Mouse (Mus musculus) kidney, embryonic 14.5 days (tissue): Measurements from ENCODE around the gene Dock6. TPM values are rescaled to one million over a fixed set of nuclear protein-coding genes. Genes with fewer than 3 reads are reported as not detected.
"Not testable (repeated sequence)": the region's sequence is repeated elsewhere in the genome, so short reads cannot be mapped to it uniquely, and the experiment has no call there.

Experiments used
- ATAC-seq: fragments of 200-750 bp; cut with Nextera tagmentation; 2 replicates; pipeline ENCODE4 v1.8.0; 2017; ENCODE audit warnings: moderate number of reproducible peaks, mild to moderate bottlenecking, moderate TSS enrichment, moderate library complexity; ENCODE audit not compliant: low FRiP score, low TSS enrichment
- H3K27ac ChIP-seq: fragments of 300-500 bp; sonication (generic); 2 replicates; pipeline ENCODE4 v1.5.1; 2014; ENCODE audit warnings: low read depth, mild to moderate bottlenecking, low read length, moderate library complexity, mixed read lengths
- H3K27me3 ChIP-seq: fragments of 300-500 bp; sonication (generic); 2 replicates; pipeline ENCODE4 v1.6.1; 2014; ENCODE audit warnings: mild to moderate bottlenecking, low read length; ENCODE audit not compliant: control insufficient read depth, insufficient read depth
- H3K36me3 ChIP-seq: fragments of 300-500 bp; sonication (generic); 2 replicates; pipeline ENCODE4 v1.6.1; 2014; ENCODE audit warnings: low read length, mixed read lengths; ENCODE audit not compliant: control insufficient read depth, insufficient read depth
- H3K4me1 ChIP-seq: fragments of 300-500 bp; sonication (generic); 2 replicates; pipeline ENCODE4 v1.6.1; 2014; ENCODE audit warnings: low read length, mixed read lengths; ENCODE audit not compliant: control insufficient read depth, insufficient read depth
- H3K4me2 ChIP-seq: fragments of 300-500 bp; sonication (generic); replicated peaks from 2 replicates; pipeline ENCODE4 v1.6.1; 2014; ENCODE audit warnings: low read depth, mild to moderate bottlenecking, low read length
- H3K4me3 ChIP-seq: fragments of 300-500 bp; sonication (generic); 2 replicates; pipeline ENCODE4 v1.5.1; 2014; ENCODE audit warnings: mild to moderate bottlenecking, low read length
- H3K9ac ChIP-seq: fragments of 300-500 bp; sonication (generic); 2 replicates; pipeline ENCODE4 v1.6.1; 2014; ENCODE audit warnings: low read depth, mild to moderate bottlenecking, low read length, moderate library complexity
- H3K9me3 ChIP-seq: fragments of 300-500 bp; sonication (generic); 2 replicates; pipeline ENCODE4 v1.6.1; 2016; ENCODE audit warnings: low read length; ENCODE audit not compliant: control insufficient read depth
- WGBS: fragments of 180-500 bp; shearing (Covaris S2); extraction: QIAGEN DNeasy Blood & Tissue Kit; methylation state at CpG from one replicate; pipeline ENCODE4 v1.1.7; 2014; 5-methylcytosine and 5-hydroxymethylcytosine counted together
- polyA plus RNA-seq: library from polyadenylated mRNA; unstranded; fragments of >200 nt; fragmentation: Nextera tagmentation; extraction: Ambion mirVana; gene quantifications from 2 replicates; pipeline ENCODE4 v1.2.1, GENCODE M21; 2014

Gene Dock6
- polyA plus RNA-seq, 1 experiment from 2014 or later: 39.7 TPM

DNA sequence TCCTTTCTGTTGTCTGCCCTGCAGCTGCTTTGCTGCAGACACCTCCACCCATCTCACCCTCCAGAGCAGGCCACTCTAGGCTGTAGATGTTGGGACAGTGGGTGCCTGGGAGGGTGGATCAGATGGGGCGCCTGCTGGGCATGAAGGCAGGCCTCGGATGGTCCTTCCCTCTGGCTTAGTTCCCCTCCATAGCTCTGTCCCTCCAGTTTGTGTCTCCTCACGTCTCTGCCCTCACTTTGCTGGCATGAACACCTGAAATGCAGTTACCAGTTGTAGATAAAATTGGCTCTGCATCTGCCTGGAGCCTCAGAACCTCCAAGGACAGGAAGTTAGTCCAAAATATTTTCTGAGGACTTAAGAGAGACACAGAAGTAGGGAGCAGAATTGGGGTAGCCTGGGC lies 55.5 kb downstream of the Dock6 start:
- H3K9ac ChIP-seq: peak overlapping the region; percentile 2; the same call in 1 of the 2 replicates
- H3K9me3 ChIP-seq: no peaks in the 10 kb centered on the region
- H3K27ac ChIP-seq: peak overlapping the region; percentile 96; the same call in 1 of the 2 replicates
- H3K4me2 ChIP-seq: peak overlapping the region; percentile 63
- no peaks in the 10 kb centered on the region for H3K27me3 ChIP-seq
- peak overlapping the region; percentile 88; the same call in 1 of the 2 replicates for H3K4me3 ChIP-seq
- 67% methylated on average over 3 of the region's 3 CpGs for WGBS
- ATAC-seq: no peak
- H3K36me3 ChIP-seq: peaks cover 43% of the 10 kb centered on the region
- peaks cover 26% of the 10 kb centered on the region for H3K4me1 ChIP-seq

DNA sequence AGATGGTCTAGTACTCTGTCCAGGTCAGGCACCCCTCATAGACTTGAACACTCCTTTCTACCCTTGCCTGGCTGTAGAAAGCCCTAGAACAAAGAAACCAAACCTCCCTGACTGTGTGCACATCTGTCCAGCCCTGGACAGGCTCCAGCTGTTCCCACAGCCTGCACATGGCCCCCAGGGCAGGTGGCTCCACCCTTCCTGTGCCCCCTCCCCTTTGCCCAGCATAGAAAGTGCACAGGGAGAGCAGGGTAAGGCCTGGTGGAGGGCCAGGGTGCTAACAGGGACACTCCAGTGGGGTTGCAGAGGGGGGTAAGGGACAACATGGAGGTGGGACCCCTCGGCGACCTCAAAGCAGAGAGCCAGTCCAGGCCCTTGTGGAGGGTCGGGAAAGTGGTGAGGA lies 56.2 kb downstream of the Dock6 start:
- peaks cover 45% of the 10 kb centered on the region for H3K36me3 ChIP-seq
- peak; percentile 19; the same call in 1 of the 2 replicates for ATAC-seq
- H3K4me1 ChIP-seq: peaks cover 26% of the 10 kb centered on the region
- H3K27ac ChIP-seq: peak overlapping the region; percentile 53
- H3K9ac ChIP-seq: peak overlapping the region; percentile 52
- 42% methylated on average over 3 of the region's 3 CpGs for WGBS
- no peaks in the 10 kb centered on the region for H3K27me3 ChIP-seq
- no peaks in the 10 kb centered on the region for H3K9me3 ChIP-seq
- H3K4me2 ChIP-seq: peak overlapping the region; percentile 63
- H3K4me3 ChIP-seq: peak overlapping the region; percentile 88; the same call in 1 of the 2 replicates

DNA sequence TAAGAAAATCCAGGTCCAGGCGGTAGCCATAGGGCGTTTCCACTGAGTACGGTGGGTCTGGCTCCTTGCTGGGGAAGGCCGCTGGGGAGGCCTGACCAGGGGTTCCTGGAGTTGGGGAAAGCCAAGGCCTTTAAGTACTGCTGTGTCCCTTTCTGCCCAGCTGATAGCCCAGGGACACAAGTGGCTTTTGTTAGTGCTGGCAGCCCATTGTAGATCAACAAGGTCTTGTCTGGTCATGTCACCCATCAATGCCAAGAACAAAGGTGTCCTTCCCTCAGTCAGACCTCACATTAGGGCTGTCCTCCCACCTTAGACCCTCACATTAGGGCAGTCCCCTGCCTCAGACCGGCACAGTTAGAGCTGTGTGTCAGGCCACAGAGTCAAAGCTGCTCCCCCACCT lies 56.9 kb downstream of the Dock6 start:
- no peak for ATAC-seq
- peak overlapping the region; percentile 52; the same call in 1 of the 2 replicates for H3K9ac ChIP-seq
- no peaks in the 10 kb centered on the region for H3K27me3 ChIP-seq
- H3K4me3 ChIP-seq: peak overlapping the region; percentile 88; the same call in 1 of the 2 replicates
- WGBS: 74% methylated on average over 5 of the region's 5 CpGs
- H3K4me2 ChIP-seq: peak overlapping the region; percentile 63
- H3K36me3 ChIP-seq: peaks cover 51% of the 10 kb centered on the region
- H3K9me3 ChIP-seq: no peaks in the 10 kb centered on the region
- peaks cover 26% of the 10 kb centered on the region for H3K4me1 ChIP-seq
- H3K27ac ChIP-seq: peak overlapping the region; percentile 53; the same call in 1 of the 2 replicates

DNA sequence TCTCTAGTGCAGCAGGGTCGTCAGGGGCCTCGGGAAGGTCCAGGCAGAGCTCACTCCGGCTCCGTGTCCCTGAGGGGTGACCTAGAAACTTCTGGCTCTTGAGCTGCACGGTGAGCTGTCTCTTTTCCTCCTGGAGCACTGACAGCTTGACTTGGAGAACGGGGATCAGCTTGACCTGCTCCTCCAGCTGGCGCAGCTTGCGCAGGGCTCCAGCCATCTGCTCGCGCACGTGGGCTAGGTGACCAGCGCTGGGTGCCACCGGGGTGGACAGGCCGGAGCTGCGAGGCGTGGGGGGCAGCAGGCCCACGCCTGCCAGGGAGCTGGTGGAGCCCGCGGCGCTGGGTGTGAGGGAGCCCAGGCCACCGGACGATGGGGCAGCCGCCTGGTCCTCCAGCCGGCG lies 57.5 kb downstream of the Dock6 start:
- 94% methylated on average over 25 of the region's 25 CpGs for WGBS
- Histone ChIP-seq H3K36me3 (peaks cover 54% of the 10 kb centered on the region), H3K27me3 (no peaks in the 10 kb centered on the region), H3K4me1 (peaks cover 26% of the 10 kb centered on the region), H3K9ac (no peak overlapping the region), H3K27ac (no peak overlapping the region), H3K4me2 (no peak overlapping the region), H3K9me3 (no peaks in the 10 kb centered on the region), H3K4me3 (no peak overlapping the region)
- no peak for ATAC-seq

DNA sequence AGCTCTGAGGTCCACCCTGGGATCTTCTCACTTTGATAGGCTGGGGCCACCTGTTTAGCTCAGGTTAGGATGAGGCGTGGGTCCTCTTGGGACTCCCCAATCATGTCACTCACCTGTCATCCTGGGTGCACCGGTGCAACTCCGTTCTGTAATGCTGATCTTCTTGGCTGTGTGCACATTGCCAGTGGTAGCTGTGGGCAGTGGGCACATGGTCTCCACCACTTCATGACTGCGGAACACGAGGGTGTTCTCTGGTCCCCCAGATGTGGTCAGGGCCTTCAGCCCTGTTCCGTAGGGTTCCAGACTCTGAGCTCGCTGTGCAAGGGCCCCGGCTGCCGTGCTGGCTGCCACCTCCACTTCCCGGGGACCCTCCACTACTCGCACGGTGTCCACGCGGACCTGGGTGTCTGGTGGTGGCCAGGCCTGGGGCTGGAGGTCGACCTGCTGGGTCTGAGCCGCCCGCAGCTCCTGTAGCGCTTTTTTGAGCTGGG lies 58.0 kb downstream of the Dock6 start:
- H3K4me2 ChIP-seq: no peak overlapping the region
- no peak overlapping the region for H3K9ac ChIP-seq
- peaks cover 26% of the 10 kb centered on the region for H3K4me1 ChIP-seq
- no peaks in the 10 kb centered on the region for H3K27me3 ChIP-seq
- ATAC-seq: no peak
- H3K27ac ChIP-seq: no peak overlapping the region
- WGBS: 95% methylated on average over 18 of the region's 18 CpGs
- H3K9me3 ChIP-seq: no peaks in the 10 kb centered on the region
- no peak overlapping the region for H3K4me3 ChIP-seq
- peaks cover 57% of the 10 kb centered on the region for H3K36me3 ChIP-seq

DNA sequence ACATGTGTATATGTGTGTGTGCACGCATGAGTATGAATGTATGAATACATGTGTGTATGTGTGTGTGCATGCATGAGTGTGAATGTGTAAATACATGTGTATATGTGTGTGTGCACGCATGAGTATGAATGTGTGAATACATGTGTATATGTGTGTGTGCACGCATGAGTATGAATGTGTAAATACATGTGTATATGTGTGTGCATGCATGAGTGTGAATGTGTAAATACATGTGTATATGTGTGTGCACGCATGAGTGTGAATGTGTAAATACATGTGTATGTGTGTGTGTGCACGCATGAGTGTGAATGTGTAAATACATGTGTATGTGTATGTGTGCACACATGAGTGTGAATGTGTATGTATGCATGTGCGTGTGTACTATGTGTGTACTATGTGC lies 58.9 kb downstream of the Dock6 start:
- 98% methylated on average over 6 of the region's 6 CpGs for WGBS
- not testable (repeated sequence) for ATAC-seq, H3K27ac ChIP-seq, H3K27me3 ChIP-seq, H3K9me3 ChIP-seq, H3K4me2 ChIP-seq, H3K4me3 ChIP-seq, H3K9ac ChIP-seq
- Histone ChIP-seq H3K4me1 (peaks cover 26% of the 10 kb centered on the region), H3K36me3 (peaks cover 63% of the 10 kb centered on the region)

DNA sequence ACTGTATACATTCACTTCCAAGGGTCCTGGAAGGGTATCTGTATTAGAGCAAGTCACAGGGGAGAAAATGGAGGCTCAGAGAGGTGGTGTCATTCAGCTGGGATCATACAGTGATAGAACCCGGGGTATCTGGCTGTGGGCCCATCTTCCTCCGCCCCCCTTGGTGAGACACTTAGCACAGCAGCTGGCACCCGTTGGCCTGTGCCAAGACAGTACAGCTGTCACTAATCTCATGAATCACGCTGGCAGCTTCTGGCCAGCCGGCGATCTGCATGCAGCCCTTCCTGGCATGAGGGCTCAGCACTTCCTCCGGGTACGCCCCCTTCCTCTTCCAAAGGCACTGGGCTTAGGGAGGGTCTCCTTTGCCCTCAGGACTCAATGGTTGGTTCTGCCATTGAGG lies 59.8 kb downstream of the Dock6 start:
- Histone ChIP-seq H3K36me3 (peaks cover 72% of the 10 kb centered on the region), H3K27me3 (no peaks in the 10 kb centered on the region), H3K4me3 (peak overlapping the region; percentile 6; the same call in 1 of the 2 replicates), H3K9ac (no peak overlapping the region; the same call in 1 of the 2 replicates), H3K9me3 (no peaks in the 10 kb centered on the region), H3K27ac (no peak overlapping the region), H3K4me1 (peaks cover 28% of the 10 kb centered on the region), H3K4me2 (peak overlapping the region; percentile 15; the same call in 1 of the 2 replicates)
- ATAC-seq: no peak
- 28% methylated on average over 8 of the region's 8 CpGs for WGBS

DNA sequence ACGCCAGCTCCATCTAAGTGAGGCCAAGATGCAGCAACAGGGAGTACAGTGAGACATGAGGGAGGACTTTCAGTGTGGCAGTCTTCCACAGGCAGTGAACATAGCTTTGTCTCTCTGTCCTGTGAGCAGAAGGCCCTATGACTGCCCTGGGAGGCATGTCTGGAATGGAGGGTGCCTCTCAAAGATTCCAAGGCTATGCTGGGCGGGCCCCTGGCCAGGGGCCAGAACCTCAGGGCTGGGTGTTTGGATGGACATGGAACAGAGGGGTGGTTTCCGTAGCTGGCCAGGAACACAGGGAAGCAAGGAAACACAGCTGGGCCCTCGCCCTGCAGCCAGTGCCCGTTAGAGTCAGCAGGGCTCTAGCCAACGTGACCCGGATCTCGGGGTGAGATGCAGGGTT lies 60.6 kb downstream of the Dock6 start:
- ATAC-seq: no peak
- H3K9me3 ChIP-seq: no peaks in the 10 kb centered on the region
- no peak overlapping the region for H3K4me2 ChIP-seq
- peaks cover 76% of the 10 kb centered on the region for H3K36me3 ChIP-seq
- H3K27me3 ChIP-seq: no peaks in the 10 kb centered on the region
- no peak overlapping the region for H3K9ac ChIP-seq
- no peak overlapping the region for H3K27ac ChIP-seq
- no peak overlapping the region for H3K4me3 ChIP-seq
- H3K4me1 ChIP-seq: peaks cover 28% of the 10 kb centered on the region
- WGBS: 81% methylated on average over 8 of the region's 8 CpGs

DNA sequence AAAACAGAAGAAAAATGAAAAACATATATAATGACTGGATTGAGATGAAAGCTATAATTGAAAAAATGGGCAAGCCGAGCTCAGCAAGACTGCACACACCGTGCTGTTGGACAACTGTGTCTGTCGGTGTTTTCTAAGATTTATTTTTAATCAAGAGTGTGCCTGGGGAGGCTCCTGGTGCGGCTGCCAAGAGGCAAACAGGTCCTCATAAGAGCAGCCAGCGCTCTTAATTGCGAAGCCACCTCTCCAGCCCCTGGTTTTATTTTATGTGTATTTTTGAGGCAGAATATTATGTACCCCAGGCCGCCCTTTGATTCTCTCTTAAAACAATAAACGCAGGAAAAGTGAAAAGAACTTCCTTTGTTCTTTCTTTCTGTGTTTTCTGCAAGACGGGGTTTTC lies 64.2 kb downstream of the Dock6 start:
- H3K27ac ChIP-seq: no peak overlapping the region
- H3K4me1 ChIP-seq: peaks cover 12% of the 10 kb centered on the region; the same call in 1 of the 2 replicates
- no peak for ATAC-seq
- no peaks in the 10 kb centered on the region for H3K9me3 ChIP-seq
- no peak overlapping the region for H3K4me3 ChIP-seq
- WGBS: 68% methylated on average over 9 of the region's 9 CpGs
- H3K4me2 ChIP-seq: no peak overlapping the region
- H3K27me3 ChIP-seq: no peaks in the 10 kb centered on the region
- peaks cover 80% of the 10 kb centered on the region for H3K36me3 ChIP-seq
- H3K9ac ChIP-seq: no peak overlapping the region
